Mouse (Mus musculus) CH12.LX (cell line): ENCODE measurements around the gene Adam17. TPM values are rescaled to one million over a fixed set of nuclear protein-coding genes. Genes with fewer than 3 reads are reported as not detected.
A peak's percentile ranks its signal among the peaks of the same experiment; 100 is the strongest.

Experiments
- DNase-seq: peaks from one replicate; pipeline ENCODE4 v3.0.0-alpha.2; 2013; ENCODE audit errors: extremely low read depth
- H3K27ac ChIP-seq: 2 replicates; pipeline ENCODE4 v1.5.1; 2012; ENCODE audit warnings: low read depth, mild to moderate bottlenecking, control low read depth, moderate library complexity; ENCODE audit not compliant: insufficient read depth
- H3K27me3 ChIP-seq: replicated peaks from 2 replicates; pipeline ENCODE3; 2012; ENCODE audit warnings: inconsistent platforms
- H3K36me3 ChIP-seq, 2 experiments: replicated peaks in 1 of 2; 2 replicates each; pipeline versions ENCODE3 to v1.6.1; 2012; ENCODE audit warnings: inconsistent platforms in 1 of 2, low read length in 1 of 2, mild to moderate bottlenecking in 1 of 2, mixed read lengths in 1 of 2, moderate library complexity in 1 of 2; ENCODE audit not compliant: control insufficient read depth in 1 of 2, insufficient read depth in 1 of 2
- H3K4me1 ChIP-seq, 2 experiments: 2 replicates each; pipeline ENCODE4 v1.6.1; 2012; ENCODE audit warnings: inconsistent platforms in 1 of 2, moderate library complexity in 1 of 2; ENCODE audit not compliant: insufficient read depth in 2 of 2, control insufficient read depth in 1 of 2
- H3K4me2 ChIP-seq: 2 replicates; pipeline ENCODE4 v1.6.1; 2012; ENCODE audit warnings: low read depth, mild to moderate bottlenecking, control low read depth; ENCODE audit not compliant: poor library complexity, insufficient read depth, severe bottlenecking
- H3K4me3 ChIP-seq, 3 experiments: fragments of 150-350 bp in 1 of 3; sonication (generic) in 1 of 3; replicated peaks in 1 of 3; 2 replicates each; pipeline versions ENCODE3 to v1.5.1; 2011 to 2012; ENCODE audit warnings: low read depth in 2 of 3, low read length in 2 of 3, mild to moderate bottlenecking in 2 of 3, moderate library complexity in 2 of 3, control low read depth in 1 of 3, improper control_type of control experiment in 1 of 3, inconsistent platforms in 1 of 3, mixed read lengths in 1 of 3; ENCODE audit not compliant: poor library complexity in 1 of 3
- H3K79me2 ChIP-seq: replicated peaks from 2 replicates; pipeline ENCODE4 v1.6.1; 2012; ENCODE audit warnings: mild to moderate bottlenecking, moderate library complexity; ENCODE audit not compliant: control insufficient read depth, poor library complexity, insufficient read depth, severe bottlenecking; ENCODE audit errors: extremely low read depth
- H3K9ac ChIP-seq: 2 replicates; pipeline ENCODE4 v1.6.1; 2012; ENCODE audit warnings: low read depth, mild to moderate bottlenecking, control low read depth, moderate library complexity; ENCODE audit not compliant: insufficient read depth
- H3K9me3 ChIP-seq: replicated peaks from 2 replicates; pipeline ENCODE3; 2012; ENCODE audit warnings: low read length, inconsistent platforms, mixed read lengths
- BHLHE40 ChIP-seq: IDR thresholded peaks from 2 replicates; pipeline ENCODE4 v1.6.1; 2011; ENCODE audit warnings: mild to moderate bottlenecking, low read depth, low read length, improper control_type of control experiment
- CHD2 ChIP-seq: IDR thresholded peaks from 2 replicates; pipeline ENCODE4 v1.6.1; 2011; ENCODE audit warnings: low read length, improper control_type of control experiment
- CTCF ChIP-seq, 2 experiments: IDR thresholded peaks in 1 of 2; conservative IDR thresholded peaks in 1 of 2; 2 replicates each; pipeline ENCODE4 v1.5.1; 2011 to 2012; ENCODE audit warnings: low read depth in 2 of 2, low read length in 2 of 2, improper control_type of control experiment in 1 of 2, inconsistent platforms in 1 of 2, mild to moderate bottlenecking in 1 of 2, moderate library complexity in 1 of 2
- ELF1 ChIP-seq: IDR thresholded peaks from 2 replicates; pipeline ENCODE4 v1.6.1; 2014; ENCODE audit warnings: low read depth, mild to moderate bottlenecking, inconsistent platforms, low read length, improper control_type of control experiment
- EP300 ChIP-seq: IDR thresholded peaks from 2 replicates; pipeline ENCODE4 v1.6.1; 2011; ENCODE audit warnings: low read length, improper control_type of control experiment
- ETS1 ChIP-seq: conservative IDR thresholded peaks from 2 replicates; pipeline ENCODE4 v1.6.1; 2012; ENCODE audit warnings: low read depth, mild to moderate bottlenecking, inconsistent platforms, low read length, improper control_type of control experiment, moderate library complexity
- IRF4 ChIP-seq: IDR thresholded peaks from 2 replicates; pipeline ENCODE4 v1.6.1; 2014; ENCODE audit warnings: low read depth, mild to moderate bottlenecking, inconsistent platforms, low read length, improper control_type of control experiment
- JUN ChIP-seq: IDR thresholded peaks from 2 replicates; pipeline ENCODE4 v1.6.1; 2011; ENCODE audit warnings: low read depth, mild to moderate bottlenecking, low read length, improper control_type of control experiment, moderate library complexity; ENCODE audit not compliant: insufficient read depth
- JUND ChIP-seq: conservative IDR thresholded peaks from 2 replicates; pipeline ENCODE4 v1.6.1; 2011; ENCODE audit warnings: low read depth, low read length, improper control_type of control experiment
- KAT2A ChIP-seq: IDR thresholded peaks from 2 replicates; pipeline ENCODE4 v1.6.1; 2012; ENCODE audit warnings: low read length, improper control_type of control experiment, inconsistent platforms; ENCODE audit not compliant: insufficient replicate concordance
- MAFK ChIP-seq: IDR thresholded peaks from 2 replicates; pipeline ENCODE4 v1.6.1; 2011; ENCODE audit warnings: low read length, improper control_type of control experiment; ENCODE audit not compliant: insufficient replicate concordance
- MAX ChIP-seq: IDR thresholded peaks from 2 replicates; pipeline ENCODE4 v1.6.1; 2011; ENCODE audit warnings: low read length, improper control_type of control experiment
- MAZ ChIP-seq: IDR thresholded peaks from 2 replicates; pipeline ENCODE4 v1.6.1; 2012; ENCODE audit warnings: low read depth, mild to moderate bottlenecking, inconsistent platforms, low read length, improper control_type of control experiment, moderate library complexity
- MEF2A ChIP-seq: IDR thresholded peaks from 2 replicates; pipeline ENCODE4 v1.6.1; 2014; ENCODE audit warnings: low read depth, mild to moderate bottlenecking, inconsistent platforms, low read length, improper control_type of control experiment, borderline replicate concordance
- MXI1 ChIP-seq: IDR thresholded peaks from 2 replicates; pipeline ENCODE4 v1.6.1; 2011; ENCODE audit warnings: mild to moderate bottlenecking, low read depth, low read length, improper control_type of control experiment
- MYC ChIP-seq: IDR thresholded peaks from 2 replicates; pipeline ENCODE4 v1.6.1; 2011; ENCODE audit warnings: low read depth, mild to moderate bottlenecking, improper control_type of control experiment, low read length
- NRF1 ChIP-seq: IDR thresholded peaks from 2 replicates; pipeline ENCODE4 v1.6.1; 2014; ENCODE audit warnings: low read depth, mild to moderate bottlenecking, inconsistent platforms, low read length, improper control_type of control experiment, moderate library complexity
- RCOR1 ChIP-seq: conservative IDR thresholded peaks from 2 replicates; pipeline ENCODE4 v1.6.1; 2012; ENCODE audit warnings: low read depth, mild to moderate bottlenecking, inconsistent platforms, low read length, improper control_type of control experiment
- SIN3A ChIP-seq: IDR thresholded peaks from 2 replicates; pipeline ENCODE4 v1.6.1; 2012; ENCODE audit warnings: low read length, improper control_type of control experiment, inconsistent platforms
- TBP ChIP-seq: conservative IDR thresholded peaks from 2 replicates; pipeline ENCODE4 v1.6.1; 2011; ENCODE audit warnings: low read depth, low read length, improper control_type of control experiment
- USF1 ChIP-seq: IDR thresholded peaks from 2 replicates; pipeline ENCODE4 v1.6.1; 2014; ENCODE audit warnings: low read depth, mild to moderate bottlenecking, inconsistent platforms, low read length, improper control_type of control experiment
- USF2 ChIP-seq: conservative IDR thresholded peaks from 2 replicates; pipeline ENCODE4 v1.6.1; 2011; ENCODE audit warnings: low read depth, low read length, improper control_type of control experiment
- ZC3H11A ChIP-seq: IDR thresholded peaks from 2 replicates; pipeline ENCODE4 v1.6.1; 2012; ENCODE audit warnings: low read depth, mild to moderate bottlenecking, inconsistent platforms, low read length, improper control_type of control experiment
- ZKSCAN1 ChIP-seq: IDR thresholded peaks from 2 replicates; pipeline ENCODE4 v1.6.1; 2012; ENCODE audit warnings: low read depth, inconsistent platforms, low read length, improper control_type of control experiment, borderline replicate concordance
- ZNF384 ChIP-seq: IDR thresholded peaks from 2 replicates; pipeline ENCODE4 v1.6.1; 2012; ENCODE audit warnings: low read depth, low read length, improper control_type of control experiment, inconsistent platforms
- dilution Hi-C: fragments of 300-500 bp; cut with MboI; formaldehyde crosslinking; loops from 2 replicates; pipeline ENCODE4 v1.14.3; 2020; ENCODE audit warnings: low sequenced_read_pairs; ENCODE audit not compliant: extremely low pct_unique_long_range_greater_than_20kb, extremely low pct_ligation_motif_present
- in situ Hi-C: fragments of 300-500 bp; cut with MboI; formaldehyde crosslinking; loops from 3 replicates; pipeline ENCODE4 v1.14.3; 2019; ENCODE audit warnings: low sequenced_read_pairs, low pct_ligation_motif_present, low pct_unique_long_range_greater_than_20kb, mixed read lengths
- polyA plus RNA-seq: library from polyadenylated mRNA; unstranded; fragments of >175 nt; gene quantifications from 2 replicates; pipeline ENCODE4 v1.2.1, GENCODE M21; 2012; ENCODE audit warnings: low read depth; ENCODE audit not compliant: insufficient read length
- total RNA-seq, 2 experiments: library from RNA; depleted of rRNA; stranded (reverse); fragments of 300-350 nt in 1 of 2; fragments of >200 nt in 1 of 2; gene quantifications; 2 replicates each; pipeline ENCODE4 v1.2.3; 2012 to 2014

The Adam17 gene
- total and polyA plus RNA-seq, 3 experiments, result 47.5 to 60.1 (median 50.1) TPM

DNA sequence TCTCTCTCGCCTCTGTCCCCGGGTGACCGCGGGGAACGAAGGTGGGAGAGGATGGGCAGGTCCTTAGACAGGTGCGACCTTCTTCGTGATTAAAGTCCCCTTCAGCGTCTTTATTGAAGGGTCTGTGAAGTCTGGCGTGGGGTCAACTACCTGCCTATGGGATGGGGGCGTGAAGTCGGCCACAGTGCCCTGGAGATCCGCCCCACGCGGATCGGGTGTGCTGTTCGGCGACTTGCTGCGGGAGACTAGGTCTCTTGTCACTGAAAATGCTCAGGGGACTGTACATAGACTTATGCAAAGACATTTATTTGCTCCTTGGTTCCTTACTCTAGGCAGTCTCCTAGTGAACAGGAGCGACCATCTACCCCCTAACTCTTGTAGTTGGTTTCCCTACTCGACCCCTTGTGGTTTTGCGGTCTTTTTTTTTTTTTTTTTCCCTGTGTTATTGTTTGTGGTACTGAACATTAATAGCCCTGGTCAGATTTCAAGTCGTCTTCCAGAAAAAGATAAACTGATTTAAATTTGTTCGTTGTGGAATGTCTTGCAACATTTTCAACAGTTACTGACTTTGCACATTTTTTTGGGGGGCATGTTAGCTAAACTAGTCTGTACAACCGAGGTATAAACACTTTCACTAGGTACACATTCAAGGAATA is 516 bp upstream of the Adam17 start:
- Histone ChIP-seq H3K4me3 (peak overlapping the region; percentile 74 to 84 (median 76)), H3K9ac (peak overlapping the region; percentile 75), H3K36me3 (no peaks in the 10 kb centered on the region), H3K27ac (peak overlapping the region; percentile 64)
- TF ChIP-seq RCOR1 (peak; percentile 7; the same call in 1 of the 2 replicates), JUND (no peak), SIN3A (peak; percentile 5; the same call in 1 of the 2 replicates), TBP (no peak), MAX (peak; percentile 15; the same call in 1 of the 2 replicates), ZNF384 (peak; percentile 73), EP300 (0 out of 2 replicates have a peak, but pooled peaks have one; percentile 20)
- TF ChIP-seq, all 38 proteins: peak for 5
- Histone ChIP-seq H3K9me3 (no peaks in the 10 kb centered on the region), H3K4me1 (peaks cover 4 to 40% of the 10 kb centered on the region in 2 experiments; a peak in 2 of 4 replicates), H3K4me2 (peak overlapping the region; percentile 72; the same call in 1 of the 2 replicates), H3K79me2 (peaks cover 38% of the 10 kb centered on the region), H3K27me3 (no peaks in the 10 kb centered on the region)
- in situ Hi-C loops (loop anchor here (5.0 kb wide), 1 partner anchor 37 kb away; no protein-coding TSS in a partner anchor), dilution Hi-C loops (no loop called here)
- DNase-seq, result no peak

DNA sequence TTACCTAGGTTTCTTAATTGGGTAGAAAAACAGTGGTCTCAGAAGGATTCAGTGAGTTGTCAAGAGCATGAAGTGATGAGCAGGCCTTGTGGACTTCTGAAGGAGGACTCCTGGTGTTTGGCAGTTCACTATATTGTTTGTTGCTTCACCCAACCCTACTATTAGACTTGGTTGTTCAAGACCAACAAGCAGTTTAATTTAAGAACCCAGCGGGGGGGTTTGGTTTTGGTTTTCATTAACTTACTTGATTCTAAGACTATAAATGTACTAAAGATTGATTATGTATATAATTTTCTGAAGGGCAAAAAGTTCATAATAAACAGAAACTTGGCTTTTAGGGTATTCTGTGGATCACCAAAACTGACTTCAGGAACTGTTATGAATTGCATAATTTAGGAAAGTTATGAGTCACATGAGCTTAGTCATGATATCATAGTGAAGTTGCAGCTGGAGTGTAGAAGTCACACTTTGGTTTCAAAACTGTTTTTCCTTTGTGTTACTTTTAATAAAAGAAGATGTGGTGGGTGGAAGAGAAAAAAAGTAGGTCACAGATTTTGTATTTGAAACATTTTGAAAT is 3.3 kb downstream of the Adam17 start:
- peak; percentile 46 for DNase-seq
- Histone ChIP-seq H3K4me2 (peak overlapping the region; percentile 84), H3K27me3 (no peaks in the 10 kb centered on the region), H3K9me3 (no peaks in the 10 kb centered on the region), H3K9ac (peak overlapping the region; percentile 46), H3K4me1 (peaks cover 6 to 41% of the 10 kb centered on the region in 2 experiments; a peak in 2 of 4 replicates), H3K4me3 (no peak overlapping the region), H3K27ac (peak overlapping the region; percentile 65), H3K79me2 (peaks cover 69% of the 10 kb centered on the region), H3K36me3 (peaks cover 0 to 13% of the 10 kb centered on the region in 2 experiments)
- in situ Hi-C loops, result loop anchor here (5.0 kb wide), 1 partner anchor 33 kb away; no protein-coding TSS in a partner anchor
- TF ChIP-seq CHD2 (no peak), IRF4 (peak; percentile 78), ZKSCAN1 (no peak), ETS1 (peak; percentile 92), CTCF (conservative IDR thresholded peaks at IDR 0.05 in 1 of 2, IDR thresholded peaks at IDR 0.05 in 1 of 2; ENCODE audit: low read depth in 2 of 2, low read length in 2 of 2) (no peak), USF1 (0 out of 2 replicates have a peak, but pooled peaks have one; percentile 4), MYC (no peak; the same call in 1 of the 2 replicates), BHLHE40 (peak; percentile 91), ZNF384 (peak; percentile 40; the same call in 1 of the 2 replicates), USF2 (no peak), ZC3H11A (no peak), JUN (peak; percentile 85), JUND (peak; percentile 88), KAT2A (no peak), NRF1 (no peak), MAX (no peak), MEF2A (0 out of 2 replicates have a peak, but pooled peaks have one; percentile 26), EP300 (peak; percentile 70), MAFK (peak; percentile 24; the same call in 1 of the 2 replicates), MAZ (no peak), MXI1 (no peak), ELF1 (no peak)
- dilution Hi-C loops, result no loop called here
